14 mouse cellular contexts compared by ENCODE assay signal in genomic region chr2:165270858-165271257, GRCm38 (mm10). TPM values are rescaled to one million over a fixed set of nuclear protein-coding genes. Genes with fewer than 3 reads are reported as not detected.
DNase-seq lines count a peak whose midpoint lies in the region; ATAC-seq lines count a peak whose summit lies in the region.
"Had no signal": no experiment of that assay in that cellular context is flagged by ENCODE, and none has a peak within 500 bp of the region (broad histone marks: within the 10 kb centered on the region; RNA-seq: fewer than 3 reads in every experiment).

No protein-coding gene starts in this region.

- 0 out of 2 replicates have a peak overlapping the region, but pooled peaks have one; percentile 4 for H3K9ac ChIP-seq in forebrain, embryonic 12.5 days
- H3K9ac ChIP-seq in forebrain, embryonic 16.5 days (replicated peaks; ENCODE audit: low read depth, low read length), result no peak overlapping the region
- H3K9ac ChIP-seq in heart, embryonic 16.5 days (ENCODE audit: low read length), result no peak overlapping the region
- 0 out of 2 replicates have a peak overlapping the region, but pooled peaks have one; percentile 13 for H3K9ac ChIP-seq in neural tube, embryonic 12.5 days
- no peak overlapping the region for H3K9ac ChIP-seq in neural tube, embryonic 14.5 days (replicated peaks; ENCODE audit: low read depth, low read length)

- 57% methylated on average over 7 of the region's 7 CpGs for WGBS in forebrain, embryonic 12.5 days
- WGBS in forebrain, embryonic 16.5 days, result 54% methylated on average over 7 of the region's 7 CpGs
- WGBS in heart, embryonic 16.5 days, result 27% methylated on average over 7 of the region's 7 CpGs
- WGBS in neural tube, embryonic 12.5 days, result 67% methylated on average over 7 of the region's 7 CpGs
- WGBS in neural tube, embryonic 14.5 days, result 60% methylated on average over 7 of the region's 7 CpGs

- no peaks in the 10 kb centered on the region for H3K9me3 ChIP-seq in forebrain, embryonic 12.5 days
- no peaks in the 10 kb centered on the region for H3K9me3 ChIP-seq in forebrain, embryonic 16.5 days (ENCODE audit: control insufficient read depth, low read length)
- H3K9me3 ChIP-seq in heart, embryonic 16.5 days (replicated peaks; ENCODE audit: control insufficient read depth, low read length), result no peaks in the 10 kb centered on the region
- H3K9me3 ChIP-seq in neural tube, embryonic 12.5 days, result no peaks in the 10 kb centered on the region
- no peaks in the 10 kb centered on the region for H3K9me3 ChIP-seq in neural tube, embryonic 14.5 days (ENCODE audit: control insufficient read depth, low read length)

- no peaks in the 10 kb centered on the region for H3K36me3 ChIP-seq in forebrain, embryonic 12.5 days (replicated peaks)
- no peaks in the 10 kb centered on the region for H3K36me3 ChIP-seq in forebrain, embryonic 16.5 days (ENCODE audit: control insufficient read depth, insufficient read depth)
- no peaks in the 10 kb centered on the region for H3K36me3 ChIP-seq in heart, embryonic 16.5 days (ENCODE audit: control insufficient read depth, insufficient read depth)
- H3K36me3 ChIP-seq in neural tube, embryonic 12.5 days, result no peaks in the 10 kb centered on the region
- no peaks in the 10 kb centered on the region for H3K36me3 ChIP-seq in neural tube, embryonic 14.5 days (ENCODE audit: control insufficient read depth, insufficient read depth, low read length)

- H3K4me2 ChIP-seq in forebrain, embryonic 12.5 days, result no peak overlapping the region
- no peak overlapping the region for H3K4me2 ChIP-seq in forebrain, embryonic 16.5 days (ENCODE audit: low read length)
- H3K4me2 ChIP-seq in heart, embryonic 16.5 days (ENCODE audit: low read depth, low read length), result no peak overlapping the region
- H3K4me2 ChIP-seq in neural tube, embryonic 12.5 days (replicated peaks), result no peak overlapping the region
- H3K4me2 ChIP-seq in neural tube, embryonic 14.5 days (ENCODE audit: low read depth, low read length), result no peak overlapping the region

- H3K27me3 ChIP-seq in forebrain, embryonic 12.5 days, result peaks cover 33% of the 10 kb centered on the region; the same call in 1 of the 2 replicates
- no peaks in the 10 kb centered on the region for H3K27me3 ChIP-seq in forebrain, embryonic 16.5 days (replicated peaks; ENCODE audit: control insufficient read depth, insufficient read depth, low read length)
- H3K27me3 ChIP-seq in heart, embryonic 16.5 days (ENCODE audit: control insufficient read depth, insufficient read depth, low read length), result 0 out of 2 replicates have a peak, but pooled peaks cover 7% of the 10 kb centered on the region
- peaks cover 19% of the 10 kb centered on the region for H3K27me3 ChIP-seq in neural tube, embryonic 12.5 days (replicated peaks)
- H3K27me3 ChIP-seq in neural tube, embryonic 14.5 days (ENCODE audit: control insufficient read depth, insufficient read depth, low read length), result no peaks in the 10 kb centered on the region; the same call in 1 of the 2 replicates

- ATAC-seq in forebrain, embryonic 12.5 days (ENCODE audit: low FRiP score), result no peak
- no peak for ATAC-seq in forebrain, embryonic 16.5 days
- 0 out of 2 replicates have a peak, but pooled peaks have one; percentile 18 for ATAC-seq in heart, embryonic 16.5 days (replicated peaks; ENCODE audit: extremely low read depth, insufficient read depth, low FRiP score)
- no peak for ATAC-seq in neural tube, embryonic 12.5 days (ENCODE audit: low FRiP score, low read depth)
- ATAC-seq in neural tube, embryonic 14.5 days (ENCODE audit: low read depth), result peak; percentile 6; the same call in 1 of the 2 replicates
- ATAC-seq: intestine, postnatal 0 days had no signal

- no peak for DNase-seq in heart, postnatal 4 days
- no peak for DNase-seq in neural tube, embryonic 10.5 days (ENCODE audit: extremely low spot score, low spot score)
- no peak for DNase-seq in gastrocnemius, adult 18-20 months (ENCODE audit: low spot score)
- DNase-seq: gastrocnemius, postnatal 10 days; kidney, postnatal 10 days; liver; lung, adult 2 months had no signal

- H3K4me1 ChIP-seq in forebrain, embryonic 12.5 days, result peaks cover 61% of the 10 kb centered on the region
- H3K4me1 ChIP-seq in forebrain, embryonic 16.5 days (replicated peaks; ENCODE audit: control insufficient read depth, insufficient read depth, low read length), result peaks cover 39% of the 10 kb centered on the region
- peaks cover 2% of the 10 kb centered on the region; the same call in 1 of the 2 replicates for H3K4me1 ChIP-seq in heart, embryonic 16.5 days (ENCODE audit: control insufficient read depth, insufficient read depth, low read length)
- H3K4me1 ChIP-seq in neural tube, embryonic 12.5 days, result peaks cover 51% of the 10 kb centered on the region
- peaks cover 28% of the 10 kb centered on the region for H3K4me1 ChIP-seq in neural tube, embryonic 14.5 days (ENCODE audit: control insufficient read depth, insufficient read depth, low read length)

- H3K27ac ChIP-seq in forebrain, embryonic 12.5 days, result no peak overlapping the region
- no peak overlapping the region for H3K27ac ChIP-seq in forebrain, embryonic 16.5 days (ENCODE audit: low read length)
- H3K27ac ChIP-seq in heart, embryonic 16.5 days (ENCODE audit: low read length), result no peak overlapping the region
- H3K27ac ChIP-seq in neural tube, embryonic 12.5 days, result no peak overlapping the region
- no peak overlapping the region for H3K27ac ChIP-seq in neural tube, embryonic 14.5 days (ENCODE audit: low read depth, low read length)
- H3K27ac ChIP-seq: macrophage had no signal

- H3K4me3 ChIP-seq in forebrain, embryonic 12.5 days (replicated peaks), result no peak overlapping the region
- H3K4me3 ChIP-seq in forebrain, embryonic 16.5 days (replicated peaks; ENCODE audit: low read length), result no peak overlapping the region
- no peak overlapping the region for H3K4me3 ChIP-seq in heart, embryonic 16.5 days (ENCODE audit: low read length)
- H3K4me3 ChIP-seq in neural tube, embryonic 12.5 days, result no peak overlapping the region
- no peak overlapping the region for H3K4me3 ChIP-seq in neural tube, embryonic 14.5 days (ENCODE audit: low read depth, low read length)

RNA-seq across cellular contexts. Expression of gene Slc35c2, which starts 16.8 kb away (rescaled TPM):
- polyA plus RNA-seq in forebrain, embryonic 12.5 days (2016; fragmentation: Nextera tagmentation; extraction: Ambion mirVana), result 57.9 and 62.4 TPM in 2 replicates
- polyA plus RNA-seq in forebrain, embryonic 16.5 days (2015; fragmentation: Nextera tagmentation; extraction: Ambion mirVana), result 60.3 and 62.4 TPM in 2 replicates
- polyA plus RNA-seq in heart, embryonic 16.5 days (2015; fragmentation: Nextera tagmentation; extraction: Ambion mirVana), result 40.4 and 43.9 TPM in 2 replicates
- 10 to 100 TPM; 18.9 to 20.6 TPM for total RNA-seq in heart, postnatal 4 days (2021)
- polyA plus RNA-seq in neural tube, embryonic 12.5 days (2016; fragmentation: Nextera tagmentation; extraction: Ambion mirVana), result 52.9 and 59.9 TPM in 2 replicates
- 54.1 and 59.0 TPM in 2 replicates for polyA plus RNA-seq in neural tube, embryonic 14.5 days (2014; fragmentation: Nextera tagmentation; extraction: Ambion mirVana)
- 10 to 100 TPM; 19.4 to 20.0 TPM for total RNA-seq in gastrocnemius, adult 18-20 months (2021)

RNA-seq across cellular contexts. Expression of gene Cdh22, which starts 36.2 kb away (rescaled TPM):
- polyA plus RNA-seq in forebrain, embryonic 12.5 days (2016; fragmentation: Nextera tagmentation; extraction: Ambion mirVana), result 10.6 and 11.4 TPM in 2 replicates
- polyA plus RNA-seq in forebrain, embryonic 16.5 days (2015; fragmentation: Nextera tagmentation; extraction: Ambion mirVana), result 3.7 and 5.6 TPM in 2 replicates
- 0.11 and 0.19 TPM in 2 replicates for polyA plus RNA-seq in heart, embryonic 16.5 days (2015; fragmentation: Nextera tagmentation; extraction: Ambion mirVana)
- total RNA-seq in heart, postnatal 4 days (2021), result under 1 TPM; 0.24 to 0.27 TPM
- polyA plus RNA-seq in neural tube, embryonic 12.5 days (2016; fragmentation: Nextera tagmentation; extraction: Ambion mirVana), result 10.0 and 10.4 TPM in 2 replicates
- polyA plus RNA-seq in neural tube, embryonic 14.5 days (2014; fragmentation: Nextera tagmentation; extraction: Ambion mirVana), result 9.0 and 10.5 TPM in 2 replicates
- 1 to 10 TPM; 1.1 to 1.3 TPM for total RNA-seq in gastrocnemius, adult 18-20 months (2021)
- polyA plus RNA-seq: macrophage had no signal

RNA-seq across cellular contexts. Expression of gene Elmo2, which starts 55.4 kb away (rescaled TPM):
- polyA plus RNA-seq in forebrain, embryonic 12.5 days (2016; fragmentation: Nextera tagmentation; extraction: Ambion mirVana), result 94.6 and 99.7 TPM in 2 replicates
- polyA plus RNA-seq in forebrain, embryonic 16.5 days (2015; fragmentation: Nextera tagmentation; extraction: Ambion mirVana), result 107 and 115 TPM in 2 replicates
- polyA plus RNA-seq in heart, embryonic 16.5 days (2015; fragmentation: Nextera tagmentation; extraction: Ambion mirVana), result 44.9 and 46.2 TPM in 2 replicates
- total RNA-seq in heart, postnatal 4 days (2021), result 10 to 100 TPM; 29.5 to 35.5 TPM
- polyA plus RNA-seq in neural tube, embryonic 12.5 days (2016; fragmentation: Nextera tagmentation; extraction: Ambion mirVana), result 84.4 and 87.0 TPM in 2 replicates
- polyA plus RNA-seq in neural tube, embryonic 14.5 days (2014; fragmentation: Nextera tagmentation; extraction: Ambion mirVana), result 98.8 and 110 TPM in 2 replicates
- total RNA-seq in gastrocnemius, adult 18-20 months (2021), result 10 to 100 TPM; 12.4 TPM

Comparison
In these comparisons a context has a peak if more than half of its experiments do, and no peak if none do; other contexts are left out.
1. ATAC-seq: peak in heart, embryonic 16.5 days (single experiment) and neural tube, embryonic 14.5 days (single experiment); none in forebrain, embryonic 12.5 days (single experiment), forebrain, embryonic 16.5 days (single experiment) and neural tube, embryonic 12.5 days (single experiment).
2. H3K9ac ChIP-seq: peak in forebrain, embryonic 12.5 days (single experiment) and neural tube, embryonic 12.5 days (single experiment); none in forebrain, embryonic 16.5 days (single experiment), heart, embryonic 16.5 days (single experiment) and neural tube, embryonic 14.5 days (single experiment).